Mouse (Mus musculus) brown adipose tissue, adult 24 weeks (tissue): ENCODE measurements around the gene Mcrip2. TPM values are rescaled to one million over a fixed set of nuclear protein-coding genes. Genes with fewer than 3 reads are reported as not detected.

Source experiments
- H3K27ac ChIP-seq: fragments of 200-500 bp; replicated peaks from 2 replicates; pipeline ENCODE4 v1.5.1; 2012; ENCODE audit warnings: low read depth, mild to moderate bottlenecking, low read length
- H3K4me1 ChIP-seq: fragments of 200-500 bp; 2 replicates; pipeline ENCODE4 v1.6.1; 2012; ENCODE audit warnings: low read length, mixed read lengths; ENCODE audit not compliant: control insufficient read depth, insufficient read depth, insufficient read length
- H3K4me3 ChIP-seq: fragments of 200-500 bp; 2 replicates; pipeline ENCODE4 v1.5.1; 2012; ENCODE audit warnings: low read depth, mild to moderate bottlenecking, low read length, moderate library complexity; ENCODE audit not compliant: insufficient read depth
- polyA plus RNA-seq: library from polyadenylated mRNA; stranded (reverse); fragments of >200 nt; gene quantifications from 2 replicates; pipeline ENCODE4 v1.2.4, GENCODE M21; 2012; ENCODE audit not compliant: missing spikeins, insufficient read depth, insufficient read length

The Mcrip2 gene
- polyA plus RNA-seq, 1 experiment = 432 TPM

DNA sequence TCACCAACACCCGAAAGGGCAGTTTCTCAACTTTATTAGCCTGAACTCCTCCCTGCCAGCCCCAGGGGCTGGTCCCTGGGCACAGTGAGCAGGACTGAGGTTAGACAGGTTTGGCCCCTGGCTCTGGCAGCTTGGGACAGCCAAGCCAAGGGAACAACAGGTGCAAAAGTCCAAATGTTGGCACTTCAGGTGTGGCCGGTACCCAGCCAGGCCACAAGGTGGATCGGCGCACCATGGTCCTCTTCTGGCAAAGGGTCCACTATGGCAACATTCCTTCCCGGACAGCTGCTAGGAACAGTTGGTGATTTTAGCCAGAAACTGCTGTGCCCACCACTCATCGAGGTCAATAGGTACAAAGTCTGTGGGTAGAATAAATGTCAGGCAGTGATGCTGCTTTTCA lies 4.9 kb downstream of the Mcrip2 start:
- Histone ChIP-seq H3K4me1 (no peaks in the 10 kb centered on the region), H3K27ac (no peak overlapping the region)

DNA sequence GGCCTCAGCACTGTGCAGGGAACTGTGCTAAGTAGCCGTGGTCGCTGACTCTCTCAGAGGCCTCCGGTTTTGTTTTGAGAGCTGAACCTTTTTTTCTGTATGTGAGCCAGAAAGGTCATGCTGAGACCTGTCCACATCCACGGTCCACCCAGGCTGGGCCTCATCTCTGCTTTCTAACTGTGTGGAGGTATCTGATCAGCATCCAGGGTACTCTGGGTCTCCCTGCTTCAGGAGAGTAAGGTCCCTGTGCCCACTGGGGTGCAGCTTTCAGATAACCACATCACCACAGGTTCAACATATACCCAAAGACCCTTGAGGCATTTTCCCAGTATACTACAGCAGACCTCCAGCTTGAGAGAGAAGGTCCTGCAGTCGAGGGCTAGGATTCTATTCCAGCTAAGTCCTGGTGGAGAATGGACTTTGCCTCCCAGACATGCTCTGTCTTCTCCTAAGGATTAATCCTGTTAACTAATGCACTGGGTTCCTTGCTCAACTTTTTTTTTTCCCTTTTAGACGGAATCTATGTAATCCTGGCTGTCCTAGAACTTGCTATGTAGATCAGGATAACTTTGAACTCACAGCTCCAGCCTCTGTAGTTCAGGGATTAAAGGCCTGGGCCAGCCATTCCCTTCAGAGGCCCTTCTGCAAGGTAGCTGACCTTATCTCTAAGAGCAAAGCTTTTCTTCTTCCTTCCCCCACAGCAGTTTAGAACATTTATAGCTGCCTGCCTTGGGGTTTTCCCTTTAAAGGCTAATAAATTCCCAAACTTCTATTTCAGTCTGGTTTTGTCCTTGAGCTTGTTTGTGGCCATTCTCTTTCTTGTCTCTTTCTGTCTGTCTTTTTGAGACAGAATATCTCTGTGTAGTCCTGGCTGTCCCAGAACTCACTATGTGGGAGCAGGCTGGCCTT lies 6.6 kb downstream of the Mcrip2 start:
- Histone ChIP-seq H3K4me3 (peak overlapping the region; percentile 59), H3K27ac (peak overlapping the region; percentile 33), H3K4me1 (no peaks in the 10 kb centered on the region)

More for the DNA sequence above, 4.9 kb downstream of the Mcrip2 start:
- H3K4me3 ChIP-seq = no peak overlapping the region

DNA sequence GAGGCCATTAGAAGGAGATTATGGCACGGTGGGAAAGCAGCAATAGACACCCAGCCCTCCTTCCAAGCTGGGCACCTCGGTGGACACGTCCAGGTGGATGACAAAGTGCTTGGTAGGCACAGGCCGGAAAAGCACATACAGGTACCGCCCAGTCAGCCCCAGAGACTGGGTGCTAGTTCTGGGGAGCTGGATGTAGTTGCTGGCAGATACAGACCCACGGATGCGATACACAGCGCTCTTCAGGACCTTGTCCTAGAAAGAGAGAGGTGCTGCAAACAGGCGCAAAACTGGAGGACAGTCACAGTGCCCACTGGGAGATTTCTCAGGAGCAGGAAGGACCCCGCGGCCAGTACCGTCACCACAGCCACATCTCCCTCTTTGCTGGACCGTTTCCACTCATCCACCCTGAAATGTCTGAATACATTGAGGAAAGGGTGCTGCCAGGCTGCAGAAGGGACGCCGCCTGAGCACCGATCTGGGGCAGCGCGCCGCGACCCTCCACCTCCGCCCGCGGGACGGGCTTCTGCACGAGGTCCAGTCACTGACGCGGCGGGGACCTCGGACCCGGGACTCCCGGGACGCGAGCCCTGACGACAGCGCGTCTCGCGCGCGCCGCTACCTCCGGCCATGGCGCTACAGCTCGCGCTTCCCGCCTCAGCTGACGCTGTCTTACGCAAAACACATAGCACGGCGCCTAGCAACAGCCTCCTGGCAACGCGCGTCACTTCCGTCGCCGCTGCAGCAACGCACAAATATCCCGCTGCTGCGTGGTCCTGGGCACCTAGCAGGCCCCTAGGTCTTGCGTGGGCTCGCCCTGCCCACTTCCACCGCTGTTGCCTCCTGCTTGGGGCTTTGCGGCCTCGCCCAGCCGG lies 7.5 kb downstream of the Mcrip2 start, which contains the start of gene Wdr90:
TSS of gene Wdr90 (minus strand) at position 670 of the 872 bp plus-strand sequence.
- H3K27ac ChIP-seq = peak within 1 kb of the TSS; percentile 33
- H3K4me3 ChIP-seq = peak within 1 kb of the TSS; percentile 59
- no peaks in the 10 kb centered on the region for H3K4me1 ChIP-seq

DNA sequence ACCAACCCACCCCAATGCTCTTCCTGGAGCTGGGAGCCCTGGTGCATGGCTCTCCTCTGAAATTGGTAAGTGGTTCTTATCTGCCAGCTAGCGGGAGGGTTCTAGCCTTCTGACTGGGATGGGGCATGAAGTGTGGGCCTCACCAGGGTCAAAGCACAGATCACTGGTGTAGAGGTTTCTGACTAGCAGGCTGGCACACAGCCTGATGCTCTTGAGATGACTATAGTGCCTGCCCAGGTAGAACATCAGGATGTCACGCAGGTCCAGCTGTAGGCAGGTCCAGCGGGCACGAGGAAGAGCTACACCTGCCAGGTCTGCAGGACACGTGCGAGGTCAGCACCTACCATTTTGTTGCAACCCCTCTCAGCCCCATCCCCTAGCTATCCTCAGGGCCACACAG lies 8.3 kb downstream of the Mcrip2 start:
- H3K4me3 ChIP-seq = no peak overlapping the region
- no peak overlapping the region for H3K27ac ChIP-seq
- H3K4me1 ChIP-seq = no peaks in the 10 kb centered on the region

DNA sequence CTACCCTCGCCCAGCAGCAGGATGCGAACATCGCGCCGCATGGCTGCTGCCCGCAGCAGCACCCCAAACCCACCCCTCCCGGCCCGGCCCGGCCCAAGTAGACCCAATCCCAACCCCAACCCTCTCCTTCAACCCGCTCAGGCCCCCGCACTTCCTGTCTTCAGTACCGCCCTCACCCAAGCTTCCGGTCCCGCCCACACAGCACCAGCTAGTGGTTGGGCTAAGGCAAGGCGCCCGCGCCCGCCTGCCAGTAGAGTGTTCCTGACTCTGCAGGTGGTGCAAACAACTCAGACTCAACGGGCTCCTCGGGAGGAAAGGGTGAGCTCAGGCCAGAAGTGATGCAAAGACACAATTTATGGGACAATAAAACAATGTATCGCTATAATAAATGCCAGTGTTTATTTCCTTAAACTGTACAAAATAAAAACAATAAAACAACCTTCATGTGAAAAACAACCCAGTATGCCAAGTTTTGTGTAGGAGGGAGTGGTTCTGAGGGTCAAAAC lies 24.1 kb downstream of the Mcrip2 start, which contains the start of gene Rhot2:
TSS of gene Rhot2 (minus strand) at position 456 of the 506 bp plus-strand sequence.
- peaks cover 7% of the 10 kb centered on the region for H3K4me1 ChIP-seq
- peak within 1 kb of the TSS; percentile 83 for H3K4me3 ChIP-seq

DNA sequence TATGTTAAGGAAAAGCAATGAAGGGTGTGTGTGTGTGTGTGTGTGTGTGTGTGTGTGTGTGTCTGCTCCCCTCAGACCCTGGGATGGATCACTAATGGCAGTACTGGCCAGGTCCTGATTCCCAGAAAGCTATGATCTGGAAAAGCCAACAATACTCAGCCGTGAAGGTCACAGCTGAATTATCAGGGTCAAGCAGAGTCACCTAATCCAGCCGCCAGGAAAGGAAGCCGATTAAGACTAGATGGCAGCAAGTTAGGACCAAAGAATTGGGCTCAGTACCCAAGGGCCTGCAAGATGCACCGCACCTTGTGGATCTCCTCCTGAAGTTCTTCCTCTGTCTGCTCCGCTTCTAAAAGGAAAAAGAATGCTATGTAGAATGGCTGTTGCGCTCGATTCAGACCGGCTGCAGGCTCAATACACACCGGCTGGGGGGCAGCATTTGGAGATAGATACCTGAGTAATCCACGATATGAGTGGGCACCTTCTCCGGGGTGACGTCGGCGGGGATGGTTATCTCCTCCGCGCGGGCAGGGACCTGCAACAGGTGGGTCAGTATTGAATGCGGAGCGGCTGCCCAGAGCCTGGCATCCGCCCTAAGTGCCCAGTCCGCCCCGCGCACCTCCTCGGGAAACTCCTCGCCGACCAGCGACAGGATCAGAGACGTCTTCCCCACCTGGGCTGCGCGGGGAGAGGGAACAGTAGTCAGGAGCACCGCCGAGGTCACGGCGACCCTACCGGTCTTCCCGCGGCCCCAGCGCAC lies 24.7 kb downstream of the Mcrip2 start:
- Histone ChIP-seq H3K27ac (peak overlapping the region; percentile 70), H3K4me1 (peaks cover 7% of the 10 kb centered on the region), H3K4me3 (peak overlapping the region; percentile 83)

More for the DNA sequence above, 24.1 kb downstream of the Mcrip2 start, which contains the start of gene Rhot2:
- peak within 1 kb of the TSS; percentile 70 for H3K27ac ChIP-seq

DNA sequence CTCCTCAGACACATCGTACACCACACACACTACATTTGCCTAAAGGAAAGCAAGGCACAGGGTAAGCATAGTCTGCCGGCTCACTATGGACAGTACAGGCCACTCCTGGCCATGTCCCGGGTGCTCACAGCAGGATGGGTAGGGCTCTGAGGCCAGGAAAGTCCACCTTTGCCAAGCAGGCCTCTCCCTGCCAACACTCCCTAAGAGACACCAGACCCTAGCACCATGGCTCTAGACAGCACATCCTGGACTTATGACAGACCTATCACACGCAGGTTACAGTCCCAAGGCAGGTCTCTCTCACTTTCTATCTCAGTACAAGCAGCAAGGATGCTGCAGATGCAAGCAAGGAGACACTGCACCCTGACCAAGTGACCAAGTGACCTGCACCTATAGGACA lies 25.4 kb downstream of the Mcrip2 start:
- peaks cover 7% of the 10 kb centered on the region for H3K4me1 ChIP-seq
- peak overlapping the region; percentile 83 for H3K4me3 ChIP-seq
- H3K27ac ChIP-seq = peak overlapping the region; percentile 70; the same call in 1 of the 2 replicates

DNA sequence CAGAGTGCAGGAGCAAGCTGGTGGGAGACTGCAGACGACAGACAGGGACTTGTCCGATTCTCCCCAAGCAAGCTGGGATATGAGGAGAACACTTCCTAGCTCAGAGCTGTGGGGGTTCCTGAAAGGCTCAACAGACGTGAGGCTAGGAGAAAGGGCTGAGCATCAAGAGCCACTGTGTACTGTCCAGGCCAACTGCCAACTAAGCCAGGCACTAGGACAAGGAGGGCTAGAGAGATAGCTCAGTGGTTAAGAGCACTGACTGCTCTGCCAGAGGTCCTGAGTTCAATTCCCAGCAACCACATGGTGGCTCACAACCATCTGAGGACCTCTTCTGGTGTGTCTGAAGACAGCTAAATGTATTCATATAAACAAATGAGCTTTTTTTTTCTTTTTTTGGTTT lies 26.1 kb downstream of the Mcrip2 start:
- no peak overlapping the region for H3K4me3 ChIP-seq
- peaks cover 7% of the 10 kb centered on the region for H3K4me1 ChIP-seq
- H3K27ac ChIP-seq = no peak overlapping the region

DNA sequence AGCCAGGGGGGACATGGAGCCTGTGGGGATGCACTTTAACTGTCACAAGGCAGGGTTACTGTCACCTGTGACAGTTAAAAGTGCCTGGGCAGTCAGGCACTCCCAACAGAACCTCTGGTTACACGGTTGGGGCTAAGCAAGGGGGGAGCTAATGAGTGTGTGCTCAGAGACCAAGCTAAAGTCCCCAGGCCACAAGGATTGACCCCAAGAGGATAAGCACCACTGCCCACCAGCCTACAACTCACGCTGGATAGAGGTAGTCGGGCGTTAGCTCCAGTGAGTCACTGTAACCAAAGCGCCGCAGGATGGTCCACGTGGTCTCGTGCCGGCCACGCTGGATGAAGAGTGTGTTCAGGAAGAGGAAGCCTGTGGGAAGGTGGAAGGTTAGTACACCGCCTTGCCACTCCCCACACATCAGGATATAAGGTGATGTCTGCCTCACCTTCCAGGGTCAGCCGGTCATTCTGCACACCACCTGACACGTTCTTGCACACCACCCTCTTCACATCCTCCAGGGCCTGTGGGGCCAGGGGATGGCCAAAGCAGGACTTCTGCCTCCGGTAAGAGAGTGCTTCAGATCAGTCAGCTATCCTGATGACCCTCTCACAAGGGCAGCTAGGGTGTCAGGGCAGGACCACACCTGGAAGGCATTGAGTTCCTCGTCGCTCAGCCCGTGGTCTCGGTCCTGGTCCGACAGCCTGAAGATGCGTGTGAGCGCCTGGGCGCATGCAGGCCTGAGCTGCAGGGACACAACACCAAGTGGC lies 27.3 kb downstream of the Mcrip2 start, which contains the start of gene Gm20683:
TSS of gene Gm20683 (minus strand) at position 647 of the 764 bp plus-strand sequence.
- Histone ChIP-seq H3K4me1 (peaks cover 8% of the 10 kb centered on the region), H3K27ac (no peak within 1 kb of the TSS), H3K4me3 (no peak within 1 kb of the TSS)

DNA sequence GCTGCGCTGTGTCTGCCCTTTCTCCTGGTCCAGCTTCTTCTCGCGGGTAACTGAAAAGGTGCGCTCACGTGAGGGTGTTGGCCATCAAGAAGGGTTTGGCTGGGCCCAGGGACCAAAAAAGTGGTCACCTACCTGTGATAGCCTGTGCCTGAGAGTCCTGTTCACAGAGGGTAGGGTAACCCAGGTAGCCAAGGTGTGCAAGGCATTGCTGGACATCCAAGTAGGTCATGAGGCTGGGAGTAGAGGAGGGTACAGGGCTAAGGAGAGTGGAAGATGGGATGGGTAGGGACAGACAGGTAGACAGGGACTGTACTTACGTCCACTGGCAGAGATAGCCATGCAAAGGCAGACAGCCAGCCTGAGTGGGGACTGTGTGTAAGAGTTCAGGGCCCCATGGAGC lies 28.0 kb downstream of the Mcrip2 start:
- peaks cover 16% of the 10 kb centered on the region for H3K4me1 ChIP-seq
- no peak overlapping the region for H3K4me3 ChIP-seq
- no peak overlapping the region for H3K27ac ChIP-seq

DNA sequence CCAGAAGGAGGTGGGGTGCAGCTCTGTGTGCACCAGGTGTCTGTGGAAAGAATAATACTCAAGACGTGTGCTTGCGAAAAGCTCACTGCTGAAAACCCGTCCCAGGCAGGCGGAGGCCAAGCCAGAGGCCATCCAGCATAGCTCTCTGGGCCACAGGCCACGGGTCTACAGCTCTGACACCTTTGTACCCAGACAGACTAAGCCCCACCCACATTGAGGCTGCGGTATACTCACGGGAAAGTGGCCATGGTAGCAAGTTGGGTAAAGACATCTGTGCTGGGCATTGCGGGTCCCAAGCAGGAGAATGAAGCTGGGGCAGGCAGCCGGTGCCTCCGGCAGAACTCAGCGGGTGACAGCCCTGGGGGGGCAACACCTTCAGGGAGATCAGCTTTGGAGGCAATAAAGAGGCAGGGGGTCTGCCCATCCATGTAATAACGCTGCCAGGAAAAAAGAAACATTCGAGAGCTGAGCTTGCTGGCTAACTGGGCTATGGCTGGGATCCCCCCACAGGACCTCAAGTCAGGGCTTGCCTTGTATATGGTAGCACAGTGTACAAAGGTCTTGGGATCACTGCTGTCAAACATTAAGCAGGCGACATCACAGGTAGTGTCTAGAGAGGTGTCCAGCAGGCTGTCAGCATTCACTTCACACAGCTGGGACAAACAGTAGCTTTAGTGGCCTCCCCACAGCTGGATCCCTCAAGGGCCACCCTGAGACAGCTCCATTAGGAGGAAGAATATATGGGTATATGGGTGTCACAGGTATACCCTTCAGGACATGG lies 28.9 kb downstream of the Mcrip2 start:
- Histone ChIP-seq H3K4me3 (no peak overlapping the region), H3K4me1 (peaks cover 23% of the 10 kb centered on the region), H3K27ac (no peak overlapping the region)

DNA sequence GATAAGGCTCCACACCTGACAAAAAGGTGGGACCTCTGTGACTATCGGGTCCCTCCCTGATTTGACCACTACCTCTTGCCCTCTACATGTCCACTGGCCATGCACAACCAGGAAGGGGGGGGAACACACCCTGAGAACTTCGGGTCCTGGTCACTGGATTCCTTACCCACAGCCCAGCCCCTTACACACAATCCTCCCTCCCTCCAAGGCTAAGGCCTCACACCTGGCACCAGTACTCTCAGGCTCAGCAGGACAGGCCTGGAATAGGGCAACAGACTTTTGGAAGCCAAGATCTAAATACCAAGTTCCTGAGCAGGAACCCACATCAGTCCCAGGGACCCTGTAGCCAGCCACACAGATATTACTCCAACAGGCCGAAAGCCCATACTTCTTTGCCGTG lies 29.7 kb downstream of the Mcrip2 start:
- H3K4me1 ChIP-seq = peaks cover 24% of the 10 kb centered on the region
- no peak overlapping the region for H3K27ac ChIP-seq
- H3K4me3 ChIP-seq = no peak overlapping the region

DNA sequence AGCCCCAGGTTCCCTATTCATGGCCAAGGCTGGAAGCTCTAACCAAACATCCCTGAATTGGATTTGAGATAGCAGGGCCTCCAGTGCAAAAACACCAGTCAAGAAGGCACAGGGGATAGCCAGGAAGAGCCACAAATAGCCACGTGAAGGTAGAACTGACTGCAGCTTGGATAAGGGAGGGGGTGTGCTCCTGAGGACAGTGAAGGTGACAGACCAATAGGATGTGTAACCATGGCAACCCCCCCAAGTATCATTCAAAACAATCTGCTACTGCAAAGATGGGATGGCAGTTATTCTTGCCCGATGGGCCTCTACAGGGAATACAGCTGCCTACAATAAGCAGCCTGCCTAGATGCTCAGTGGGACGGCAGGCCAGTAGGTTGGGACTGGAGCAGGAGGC lies 31.0 kb downstream of the Mcrip2 start:
- Histone ChIP-seq H3K4me3 (no peak overlapping the region), H3K27ac (no peak overlapping the region), H3K4me1 (peaks cover 17% of the 10 kb centered on the region)
